Mouse (Mus musculus) G1E (cell line): ENCODE results near the gene Man2a2.

Source experiments
- CTCF ChIP-seq: IDR thresholded peaks from 2 replicates; pipeline ENCODE4 v1.5.1; 2012; ENCODE audit warnings: low read depth, low read length, inconsistent platforms, mixed read lengths
- GATA1 ChIP-seq: IDR thresholded peaks from 2 replicates; pipeline ENCODE4 v1.6.1; 2012; ENCODE audit warnings: borderline replicate concordance, low read length, inconsistent platforms, mixed read lengths
- GATA2 ChIP-seq: IDR thresholded peaks from 2 replicates; pipeline ENCODE4 v1.6.1; 2012; ENCODE audit warnings: low read depth, low read length, inconsistent platforms, borderline replicate concordance
- POLR2AphosphoS5 ChIP-seq: IDR thresholded peaks from 2 replicates; pipeline ENCODE4 v1.6.1; 2012; ENCODE audit warnings: low read depth, low read length, inconsistent platforms; ENCODE audit not compliant: insufficient replicate concordance
- TAL1 ChIP-seq: conservative IDR thresholded peaks from 2 replicates; pipeline ENCODE4 v1.6.1; 2012; ENCODE audit warnings: low read depth, low read length, inconsistent platforms, mixed read lengths

- no peak for TF ChIP-seq CTCF
- TF ChIP-seq GATA1, result no peak
- TF ChIP-seq TAL1, result no peak
- TF ChIP-seq POLR2AphosphoS5, result no peak
- TF ChIP-seq GATA2, result no peak
Observed at GRCm38 (mm10) chr7:80346173-80346572, 25.0 kb downstream of the Man2a2 start.
